Mouse (Mus musculus) MEL (cell line): ENCODE results near the gene Eif2ak1. TPM values are rescaled to one million over a fixed set of nuclear protein-coding genes. Genes with fewer than 3 reads are reported as not detected.
A peak's percentile ranks its signal among the peaks of the same experiment; 100 is the strongest.

Source experiments
- DNase-seq: peaks from one replicate; pipeline ENCODE4 v3.0.0; 2011; ENCODE audit warnings: low read depth, low spot score
- H3K27ac ChIP-seq: 2 replicates; pipeline ENCODE4 v1.5.1; 2012; ENCODE audit warnings: low read depth, mild to moderate bottlenecking, control low read depth, low read length, moderate library complexity; ENCODE audit not compliant: control insufficient read depth
- H3K27me3 ChIP-seq, 2 experiments: fragments of 150-350 bp in 1 of 2; sonication (generic) in 1 of 2; 2 replicates each; pipeline ENCODE4 v1.6.1; 2012; ENCODE audit warnings: low read length in 2 of 2, mild to moderate bottlenecking in 2 of 2, improper control_type of control experiment in 1 of 2, moderate library complexity in 1 of 2; ENCODE audit not compliant: insufficient read depth in 2 of 2, control insufficient read depth in 1 of 2
- H3K36me3 ChIP-seq, 2 experiments: 2 replicates each; pipeline ENCODE4 v1.6.1; 2012 to 2014; ENCODE audit warnings: low read length in 2 of 2, improper control_type of control experiment in 1 of 2, inconsistent platforms in 1 of 2, mild to moderate bottlenecking in 1 of 2; ENCODE audit not compliant: insufficient read depth in 2 of 2, control insufficient read depth in 1 of 2
- H3K4me1 ChIP-seq, 2 experiments: fragments of 150-350 bp in 1 of 2; sonication (generic) in 1 of 2; 2 replicates each; pipeline ENCODE4 v1.6.1; 2012; ENCODE audit warnings: low read length in 2 of 2, improper control_type of control experiment in 1 of 2, mild to moderate bottlenecking in 1 of 2; ENCODE audit not compliant: insufficient read depth in 2 of 2, control insufficient read depth in 1 of 2
- H3K4me3 ChIP-seq, 2 experiments: fragments of 150-350 bp in 1 of 2; sonication (generic) in 1 of 2; 2 replicates each; pipeline ENCODE4 v1.5.1; 2012; ENCODE audit warnings: low read depth in 2 of 2, low read length in 2 of 2, mild to moderate bottlenecking in 2 of 2, moderate library complexity in 2 of 2, control low read depth in 1 of 2, improper control_type of control experiment in 1 of 2; ENCODE audit not compliant: control insufficient read depth in 1 of 2, insufficient read depth in 1 of 2
- H3K79me2 ChIP-seq: 2 replicates; pipeline ENCODE4 v1.6.1; 2012; ENCODE audit warnings: mild to moderate bottlenecking, low read length, moderate library complexity; ENCODE audit not compliant: control insufficient read depth, poor library complexity, insufficient read depth
- H3K9ac ChIP-seq: 2 replicates; pipeline ENCODE4 v1.6.1; 2012; ENCODE audit warnings: low read depth, mild to moderate bottlenecking, control low read depth, low read length, moderate library complexity; ENCODE audit not compliant: control insufficient read depth, poor library complexity, severe bottlenecking
- H3K9me3 ChIP-seq: fragments of 150-350 bp; sonication (generic); replicated peaks from 2 replicates; pipeline ENCODE4 v1.6.1; 2012; ENCODE audit warnings: mild to moderate bottlenecking, low read length, improper control_type of control experiment, moderate library complexity; ENCODE audit not compliant: insufficient read depth
- BHLHE40 ChIP-seq: IDR thresholded peaks from 2 replicates; pipeline ENCODE4 v1.6.1; 2012; ENCODE audit warnings: low read depth, mild to moderate bottlenecking, inconsistent platforms, low read length, improper control_type of control experiment, borderline replicate concordance
- CHD1 ChIP-seq: IDR thresholded peaks from 2 replicates; pipeline ENCODE4 v1.6.1; 2012; ENCODE audit warnings: low read depth, mild to moderate bottlenecking, inconsistent platforms, low read length, improper control_type of control experiment
- CHD2 ChIP-seq: IDR thresholded peaks from 2 replicates; pipeline ENCODE4 v1.6.1; 2011; ENCODE audit warnings: low read length, improper control_type of control experiment
- CTCF ChIP-seq, 3 experiments: IDR thresholded peaks in 2 of 3; conservative IDR thresholded peaks in 1 of 3; 2 replicates each; pipeline ENCODE4 v1.5.1; 2011 to 2012; ENCODE audit warnings: low read length in 3 of 3, low read depth in 2 of 3, mild to moderate bottlenecking in 2 of 3, improper control_type of control experiment in 1 of 3, inconsistent platforms in 1 of 3, mixed read lengths in 1 of 3, moderate library complexity in 1 of 3; ENCODE audit not compliant: control insufficient read depth in 1 of 3, insufficient read depth in 1 of 3, poor library complexity in 1 of 3, severe bottlenecking in 1 of 3
- E2F4 ChIP-seq: IDR thresholded peaks from 2 replicates; pipeline ENCODE4 v1.6.1; 2011; ENCODE audit warnings: low read depth, low read length, improper control_type of control experiment, borderline replicate concordance
- ELF1 ChIP-seq: IDR thresholded peaks from 2 replicates; pipeline ENCODE4 v1.6.1; 2014; ENCODE audit warnings: low read depth, mild to moderate bottlenecking, inconsistent platforms, low read length, improper control_type of control experiment, moderate library complexity
- EP300 ChIP-seq, 2 experiments: IDR thresholded peaks; 2 replicates each; pipeline ENCODE4 v1.6.1; 2011; ENCODE audit warnings: improper control_type of control experiment in 2 of 2, low read length in 2 of 2, low read depth in 1 of 2, mild to moderate bottlenecking in 1 of 2
- ETS1 ChIP-seq: IDR thresholded peaks from 2 replicates; pipeline ENCODE4 v1.6.1; 2012; ENCODE audit warnings: low read depth, mild to moderate bottlenecking, inconsistent platforms, low read length, improper control_type of control experiment, moderate library complexity
- GABPA ChIP-seq: IDR thresholded peaks from 2 replicates; pipeline ENCODE4 v1.6.1; 2012; ENCODE audit warnings: low read depth, mild to moderate bottlenecking, inconsistent platforms, low read length, improper control_type of control experiment, moderate library complexity
- GATA1 ChIP-seq: IDR thresholded peaks from 2 replicates; pipeline ENCODE4 v1.6.1; 2011; ENCODE audit warnings: low read depth, low read length, improper control_type of control experiment
- HCFC1 ChIP-seq: IDR thresholded peaks from 2 replicates; pipeline ENCODE4 v1.6.1; 2012; ENCODE audit warnings: low read depth, mild to moderate bottlenecking, inconsistent platforms, low read length, improper control_type of control experiment, moderate library complexity
- JUND ChIP-seq: IDR thresholded peaks from 2 replicates; pipeline ENCODE4 v1.6.1; 2011; ENCODE audit warnings: low read depth, mild to moderate bottlenecking, improper control_type of control experiment, low read length
- KAT2A ChIP-seq: conservative IDR thresholded peaks from 2 replicates; pipeline ENCODE4 v1.6.1; 2012; ENCODE audit warnings: low read depth, low read length, improper control_type of control experiment, inconsistent platforms
- MAFK ChIP-seq: IDR thresholded peaks from 2 replicates; pipeline ENCODE4 v1.6.1; 2011; ENCODE audit warnings: low read depth, mild to moderate bottlenecking, low read length, improper control_type of control experiment, borderline replicate concordance
- MAX ChIP-seq: IDR thresholded peaks from 2 replicates; pipeline ENCODE4 v1.6.1; 2011; ENCODE audit warnings: low read length, improper control_type of control experiment
- MAZ ChIP-seq: IDR thresholded peaks from 2 replicates; pipeline ENCODE4 v1.6.1; 2012; ENCODE audit warnings: low read depth, mild to moderate bottlenecking, inconsistent platforms, low read length, improper control_type of control experiment
- MEF2A ChIP-seq: IDR thresholded peaks from 2 replicates; pipeline ENCODE4 v1.6.1; 2014; ENCODE audit warnings: low read depth, mild to moderate bottlenecking, inconsistent platforms, low read length, improper control_type of control experiment; ENCODE audit not compliant: poor library complexity, insufficient replicate concordance, severe bottlenecking; ENCODE audit errors: extremely low read depth
- MXI1 ChIP-seq: IDR thresholded peaks from 2 replicates; pipeline ENCODE4 v1.6.1; 2011; ENCODE audit warnings: mild to moderate bottlenecking, low read depth, low read length, improper control_type of control experiment
- MYB ChIP-seq: IDR thresholded peaks from 2 replicates; pipeline ENCODE4 v1.6.1; 2011; ENCODE audit warnings: mild to moderate bottlenecking, low read depth, low read length, improper control_type of control experiment
- MYC ChIP-seq: IDR thresholded peaks from 2 replicates; pipeline ENCODE4 v1.6.1; 2011; ENCODE audit warnings: low read depth, mild to moderate bottlenecking, low read length, improper control_type of control experiment, moderate library complexity
- NELFE ChIP-seq: IDR thresholded peaks from 2 replicates; pipeline ENCODE4 v1.6.1; 2011; ENCODE audit warnings: low read depth, low read length, improper control_type of control experiment
- NRF1 ChIP-seq: IDR thresholded peaks from 2 replicates; pipeline ENCODE4 v1.6.1; 2014; ENCODE audit warnings: low read depth, mild to moderate bottlenecking, inconsistent platforms, low read length, improper control_type of control experiment, moderate library complexity; ENCODE audit not compliant: poor library complexity, insufficient read depth, severe bottlenecking
- POLR2A ChIP-seq, 2 experiments: IDR thresholded peaks; 2 replicates each; pipeline ENCODE4 v1.6.1; 2011 to 2012; ENCODE audit warnings: low read length in 2 of 2, mild to moderate bottlenecking in 2 of 2, control low read depth in 1 of 2, improper control_type of control experiment in 1 of 2, low read depth in 1 of 2, moderate library complexity in 1 of 2; ENCODE audit not compliant: control insufficient read depth in 1 of 2, insufficient read depth in 1 of 2, poor library complexity in 1 of 2
- POLR2AphosphoS2 ChIP-seq: IDR thresholded peaks from 2 replicates; pipeline ENCODE4 v1.6.1; 2011; ENCODE audit warnings: low read length, improper control_type of control experiment
- POLR2AphosphoS5 ChIP-seq: IDR thresholded peaks from 2 replicates; pipeline ENCODE4 v1.6.1; 2012; ENCODE audit warnings: low read depth, borderline replicate concordance, mild to moderate bottlenecking, inconsistent platforms, low read length, moderate library complexity, mixed read lengths
- RAD21 ChIP-seq: IDR thresholded peaks from 2 replicates; pipeline ENCODE4 v1.6.1; 2011; ENCODE audit warnings: mild to moderate bottlenecking, low read depth, low read length, improper control_type of control experiment
- RCOR1 ChIP-seq: IDR thresholded peaks from 2 replicates; pipeline ENCODE4 v1.6.1; 2012; ENCODE audit warnings: low read depth, mild to moderate bottlenecking, inconsistent platforms, low read length, improper control_type of control experiment
- SIN3A ChIP-seq: IDR thresholded peaks from 2 replicates; pipeline ENCODE4 v1.6.1; 2012; ENCODE audit warnings: low read length, improper control_type of control experiment, inconsistent platforms
- SMC3 ChIP-seq: IDR thresholded peaks from 2 replicates; pipeline ENCODE4 v1.6.1; 2011; ENCODE audit warnings: low read depth, low read length, improper control_type of control experiment
- TAL1 ChIP-seq: IDR thresholded peaks from 2 replicates; pipeline ENCODE4 v1.6.1; 2012; ENCODE audit warnings: mild to moderate bottlenecking, inconsistent platforms, low read length, moderate library complexity, mixed read lengths
- TBP ChIP-seq: IDR thresholded peaks from 2 replicates; pipeline ENCODE4 v1.8.0; 2011; ENCODE audit warnings: low read depth, low read length, improper control_type of control experiment
- UBTF ChIP-seq: IDR thresholded peaks from 2 replicates; pipeline ENCODE4 v1.6.1; 2012; ENCODE audit warnings: low read depth, mild to moderate bottlenecking, inconsistent platforms, low read length, improper control_type of control experiment, moderate library complexity, borderline replicate concordance; ENCODE audit not compliant: insufficient read depth
- USF1 ChIP-seq: IDR thresholded peaks from 2 replicates; pipeline ENCODE4 v1.6.1; 2014; ENCODE audit warnings: low read depth, mild to moderate bottlenecking, inconsistent platforms, low read length, improper control_type of control experiment, moderate library complexity
- USF2 ChIP-seq, 2 experiments: IDR thresholded peaks; 2 replicates each; pipeline ENCODE4 v1.6.1; 2011 to 2012; ENCODE audit warnings: improper control_type of control experiment in 2 of 2, low read length in 2 of 2, borderline replicate concordance in 1 of 2, inconsistent platforms in 1 of 2, low read depth in 1 of 2, mild to moderate bottlenecking in 1 of 2; ENCODE audit not compliant: insufficient read depth in 1 of 2
- ZC3H11A ChIP-seq: IDR thresholded peaks from 2 replicates; pipeline ENCODE4 v1.6.1; 2012; ENCODE audit warnings: low read depth, mild to moderate bottlenecking, inconsistent platforms, low read length, improper control_type of control experiment
- ZKSCAN1 ChIP-seq: IDR thresholded peaks from 2 replicates; pipeline ENCODE4 v1.6.1; 2012; ENCODE audit warnings: low read depth, mild to moderate bottlenecking, inconsistent platforms, low read length, improper control_type of control experiment, moderate library complexity
- ZMIZ1 ChIP-seq: IDR thresholded peaks from 2 replicates; pipeline ENCODE4 v1.6.1; 2012; ENCODE audit warnings: low read depth, mild to moderate bottlenecking, inconsistent platforms, low read length, improper control_type of control experiment, moderate library complexity
- ZNF384 ChIP-seq: IDR thresholded peaks from 2 replicates; pipeline ENCODE4 v1.6.1; 2012; ENCODE audit warnings: low read depth, mild to moderate bottlenecking, inconsistent platforms, low read length, improper control_type of control experiment
- polyA plus RNA-seq, 2 experiments: library from polyadenylated mRNA; stranded (reverse) in 1 of 2; unstranded in 1 of 2; fragments of >175 nt in 1 of 2; fragments of >200 nt in 1 of 2; gene quantifications; 2 replicates each; pipeline versions ENCODE4 v1.2.1 to v1.2.4; 2012; ENCODE audit warnings: low replicate concordance in 2 of 2, low read depth in 1 of 2; ENCODE audit not compliant: insufficient read length in 2 of 2, insufficient read depth in 1 of 2, missing spikeins in 1 of 2
- total RNA-seq: library from RNA; depleted of rRNA; stranded (reverse); fragments of 300-350 nt; gene quantifications from 2 replicates; pipeline ENCODE4 v1.2.3, GENCODE M21; 2012

The Eif2ak1 gene
- total and polyA plus RNA-seq, 3 experiments, result 14.8 to 33.5 (median 26.7) TPM

DNA sequence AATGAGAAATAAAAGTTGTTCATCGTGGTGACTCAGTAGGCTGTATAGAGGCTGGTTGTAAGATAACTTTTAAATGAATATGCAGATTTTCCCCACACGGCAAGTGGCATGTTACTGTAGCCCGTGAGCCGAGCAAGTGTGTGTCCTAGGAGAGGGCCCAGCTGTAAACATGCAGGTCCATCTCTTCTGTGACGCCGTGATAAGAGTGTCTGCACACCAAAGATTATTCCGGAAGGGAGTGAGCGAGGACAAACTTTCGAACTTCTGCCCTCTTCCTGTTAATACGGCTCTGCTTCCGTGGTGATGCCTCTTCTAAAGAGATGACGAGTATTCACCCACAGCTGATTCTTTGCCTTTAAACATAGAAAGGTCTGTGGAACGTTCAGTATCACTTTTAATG lies 1.4 kb downstream of the Eif2ak1 start:
- H3K79me2 ChIP-seq, result peaks cover 20% of the 10 kb centered on the region
- no peaks in the 10 kb centered on the region for H3K9me3 ChIP-seq
- H3K9ac ChIP-seq, result peak overlapping the region; percentile 81
- peaks cover 0 to 6% of the 10 kb centered on the region in 2 experiments; a peak in 1 of 4 replicates for H3K4me1 ChIP-seq
- no peaks in the 10 kb centered on the region for H3K27me3 ChIP-seq
- H3K36me3 ChIP-seq, result peaks cover 0 to 5% of the 10 kb centered on the region in 2 experiments; a peak in 1 of 4 replicates
- peak overlapping the region; percentile 76 for H3K27ac ChIP-seq
- peak; percentile 94 for DNase-seq
- H3K4me3 ChIP-seq, result peak overlapping the region; percentile 45 to 90
- no peak for TF ChIP-seq NRF1
- peak; percentile 51; the same call in 1 of the 2 replicates for TF ChIP-seq RCOR1
- no peak for TF ChIP-seq UBTF
- no peak for TF ChIP-seq CTCF (IDR thresholded peaks at IDR 0.05 in 2 of 3, conservative IDR thresholded peaks at IDR 0.05 in 1 of 3; ENCODE audit: control insufficient read depth in 1 of 3, insufficient read depth in 1 of 3, low read depth in 2 of 3, low read length in 3 of 3, poor library complexity in 1 of 3, severe bottlenecking in 1 of 3)
- peak; percentile 89 for TF ChIP-seq SIN3A
- TF ChIP-seq BHLHE40, result peak; percentile 75; the same call in 1 of the 2 replicates
- peak; percentile 53 for TF ChIP-seq MYC
- TF ChIP-seq CHD1, result no peak
- TF ChIP-seq MXI1, result peak; percentile 86
- TF ChIP-seq ZKSCAN1, result no peak
- TF ChIP-seq ZNF384, result no peak
- TF ChIP-seq EP300 (IDR thresholded peaks at IDR 0.05; ENCODE audit: low read depth in 1 of 2, low read length in 2 of 2), result peak; percentile 83 to 87; a peak in 3 of 4 replicates
- no peak for TF ChIP-seq NELFE
- TF ChIP-seq MAX, result no peak
- peak in 1 of 2 experiments; percentile 49; a peak in 1 of 4 replicates for TF ChIP-seq POLR2A (IDR thresholded peaks at IDR 0.05; ENCODE audit: control insufficient read depth in 1 of 2, insufficient read depth in 1 of 2, low read depth in 1 of 2, low read length in 2 of 2, poor library complexity in 1 of 2)
- TF ChIP-seq ZMIZ1, result no peak
- no peak for TF ChIP-seq USF1
- TF ChIP-seq KAT2A, result no peak
- no peak for TF ChIP-seq E2F4
- TF ChIP-seq TAL1, result peak; percentile 98
- no peak for TF ChIP-seq GABPA
- no peak for TF ChIP-seq SMC3
- TF ChIP-seq MYB, result no peak
- TF ChIP-seq USF2 (IDR thresholded peaks at IDR 0.05; ENCODE audit: borderline replicate concordance in 1 of 2, insufficient read depth in 1 of 2, low read depth in 1 of 2, low read length in 2 of 2), result no peak
- no peak for TF ChIP-seq MAFK
- peak; percentile 56; the same call in 1 of the 2 replicates for TF ChIP-seq HCFC1
- no peak; the same call in 1 of the 2 replicates for TF ChIP-seq MAZ
- no peak for TF ChIP-seq POLR2AphosphoS5
- TF ChIP-seq TBP, result peak; percentile 52; the same call in 1 of the 2 replicates
- TF ChIP-seq MEF2A, result no peak
- TF ChIP-seq POLR2AphosphoS2, result no peak
- peak; percentile 96 for TF ChIP-seq GATA1
- TF ChIP-seq RAD21, result no peak
- TF ChIP-seq ELF1, result peak; percentile 78
- no peak for TF ChIP-seq JUND
- no peak for TF ChIP-seq ZC3H11A
- TF ChIP-seq ETS1, result peak; percentile 97
- TF ChIP-seq CHD2, result no peak
